Mouse (Mus musculus) midbrain, embryonic 10.5 days (tissue): ENCODE data around the gene Opn4. TPM values are rescaled to one million over a fixed set of nuclear protein-coding genes. Genes with fewer than 3 reads are reported as not detected.

Experiments used
- DNase-seq: peaks from one replicate; pipeline ENCODE4 v3.0.0-alpha.2; 2017; ENCODE audit warnings: low spot score
- H3K27ac ChIP-seq: fragments of 300-500 bp; sonication (generic); replicated peaks from 2 replicates; pipeline ENCODE4 v1.5.1; 2016; ENCODE audit warnings: mild to moderate bottlenecking
- H3K27me3 ChIP-seq: fragments of 300-500 bp; sonication (generic); 2 replicates; pipeline ENCODE4 v1.6.1; 2016; ENCODE audit warnings: low read depth, mild to moderate bottlenecking; ENCODE audit not compliant: poor library complexity, severe bottlenecking
- H3K36me3 ChIP-seq: fragments of 300-500 bp; sonication (generic); 2 replicates; pipeline ENCODE4 v1.6.1; 2016; ENCODE audit warnings: mild to moderate bottlenecking, moderate library complexity
- H3K4me1 ChIP-seq: fragments of 300-500 bp; sonication (generic); 2 replicates; pipeline ENCODE4 v1.6.1; 2016
- H3K4me3 ChIP-seq: fragments of 300-500 bp; sonication (generic); 2 replicates; pipeline ENCODE4 v1.5.1; 2016; ENCODE audit warnings: mild to moderate bottlenecking, moderate library complexity
- H3K9me3 ChIP-seq: fragments of 300-500 bp; sonication (generic); replicated peaks from 2 replicates; pipeline ENCODE4 v1.6.1; 2016; ENCODE audit warnings: mild to moderate bottlenecking
- WGBS: fragments of 180-500 bp; shearing (Covaris S2); methylation state at CpG from one replicate; pipeline ENCODE4 v1.1.7; 2016; 5-methylcytosine and 5-hydroxymethylcytosine counted together
- polyA plus RNA-seq: library from polyadenylated mRNA; unstranded; fragments of >200 nt; fragmentation: Nextera tagmentation; extraction: Ambion mirVana; gene quantifications from 2 replicates; pipeline ENCODE4 v1.2.1, GENCODE M21; 2016

Opn4 gene
- polyA plus RNA-seq = 0.12 and 0.35 TPM in 2 replicates

GRCm38 (mm10) chr14:34599941-34600340 lies at the start of gene Opn4:
Gene Opn4 (minus strand): TSS chr14:34600142.
- H3K27ac ChIP-seq = no peak within 1 kb of the TSS
- no peaks in the 10 kb centered on the region for H3K27me3 ChIP-seq
- 0 out of 2 replicates have a peak, but pooled peaks cover 4% of the 10 kb centered on the region for H3K4me1 ChIP-seq
- no peak for DNase-seq
- WGBS = 80% methylated on average over 8 of the region's 8 CpGs
- no peaks in the 10 kb centered on the region for H3K9me3 ChIP-seq
- no peak within 1 kb of the TSS for H3K4me3 ChIP-seq
- no peaks in the 10 kb centered on the region for H3K36me3 ChIP-seq

DNA sequence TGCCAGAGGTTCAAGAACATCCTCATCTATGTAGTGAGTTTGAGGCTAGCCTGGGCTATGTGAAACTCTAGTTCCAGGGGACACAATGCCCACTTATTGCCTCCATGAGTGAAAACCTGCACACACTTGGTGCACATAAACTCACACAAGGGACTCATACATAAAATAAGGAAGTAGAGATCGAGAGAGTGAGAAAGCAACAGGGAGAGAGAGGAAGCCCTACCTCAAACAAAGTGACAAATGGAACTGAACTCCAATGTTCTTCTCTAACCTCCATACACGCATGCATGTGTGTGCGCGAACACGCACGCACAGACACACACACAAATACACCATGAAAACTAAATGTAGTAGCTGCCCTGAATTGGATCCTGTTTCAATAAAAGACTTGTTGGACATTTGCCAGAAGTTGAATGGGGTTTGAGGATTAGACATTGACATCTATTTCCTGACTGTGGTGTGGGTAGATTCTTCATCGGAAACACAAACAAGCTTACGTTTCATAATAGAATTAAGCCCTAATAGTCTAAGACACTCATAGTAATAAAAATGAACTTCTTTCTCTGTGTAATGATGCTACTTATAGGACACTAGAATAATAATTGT lies 48.0 kb upstream of the Opn4 start:
- WGBS = 92% methylated on average over 8 of the region's 8 CpGs
- Histone ChIP-seq H3K36me3 (no peaks in the 10 kb centered on the region), H3K4me1 (no peaks in the 10 kb centered on the region), H3K27me3 (no peaks in the 10 kb centered on the region), H3K4me3 (no peak overlapping the region), H3K27ac (no peak overlapping the region), H3K9me3 (no peaks in the 10 kb centered on the region)
- no peak for DNase-seq

DNA sequence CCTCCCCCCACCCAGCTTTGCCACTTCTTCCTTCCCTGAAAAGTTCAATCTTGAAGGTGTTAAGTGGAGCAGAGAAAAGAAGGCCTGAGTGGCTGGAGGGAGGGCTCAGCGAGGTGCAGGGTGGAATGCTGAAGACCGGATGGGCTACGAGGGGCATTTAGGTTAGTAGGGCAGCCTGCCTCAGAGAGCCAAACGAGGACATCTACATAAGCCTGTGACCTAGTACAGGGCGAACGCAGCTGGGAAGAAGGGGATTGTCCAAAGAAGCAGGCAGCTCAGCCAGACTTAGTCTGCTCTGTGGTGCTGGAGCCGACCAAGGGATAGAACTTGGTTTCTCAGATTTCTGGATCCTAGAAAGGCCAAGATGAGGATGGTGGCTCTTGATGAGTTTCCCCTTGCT lies 44.2 kb upstream of the Opn4 start:
- no peaks in the 10 kb centered on the region for H3K36me3 ChIP-seq
- WGBS = 74% methylated on average over 7 of the region's 7 CpGs
- no peaks in the 10 kb centered on the region for H3K27me3 ChIP-seq
- H3K27ac ChIP-seq = no peak overlapping the region
- H3K9me3 ChIP-seq = no peaks in the 10 kb centered on the region
- H3K4me3 ChIP-seq = no peak overlapping the region
- DNase-seq = no peak
- no peaks in the 10 kb centered on the region for H3K4me1 ChIP-seq

GRCm38 (mm10) chr14:34635721-34636120 lies 35.8 kb upstream of the Opn4 start:
- WGBS = 86% methylated on average over 6 of the region's 6 CpGs
- no peak for DNase-seq
- H3K27ac ChIP-seq = no peak overlapping the region
- no peaks in the 10 kb centered on the region for H3K9me3 ChIP-seq
- no peak overlapping the region for H3K4me3 ChIP-seq
- no peaks in the 10 kb centered on the region for H3K27me3 ChIP-seq
- H3K4me1 ChIP-seq = no peaks in the 10 kb centered on the region
- no peaks in the 10 kb centered on the region for H3K36me3 ChIP-seq

GRCm38 (mm10) chr14:34635192-34635591 lies 35.2 kb upstream of the Opn4 start:
- H3K4me1 ChIP-seq = no peaks in the 10 kb centered on the region
- no peak for DNase-seq
- no peak overlapping the region for H3K27ac ChIP-seq
- no peaks in the 10 kb centered on the region for H3K36me3 ChIP-seq
- WGBS = 52% methylated on average over 7 of the region's 7 CpGs
- H3K4me3 ChIP-seq = no peak overlapping the region
- no peaks in the 10 kb centered on the region for H3K9me3 ChIP-seq
- no peaks in the 10 kb centered on the region for H3K27me3 ChIP-seq

DNA sequence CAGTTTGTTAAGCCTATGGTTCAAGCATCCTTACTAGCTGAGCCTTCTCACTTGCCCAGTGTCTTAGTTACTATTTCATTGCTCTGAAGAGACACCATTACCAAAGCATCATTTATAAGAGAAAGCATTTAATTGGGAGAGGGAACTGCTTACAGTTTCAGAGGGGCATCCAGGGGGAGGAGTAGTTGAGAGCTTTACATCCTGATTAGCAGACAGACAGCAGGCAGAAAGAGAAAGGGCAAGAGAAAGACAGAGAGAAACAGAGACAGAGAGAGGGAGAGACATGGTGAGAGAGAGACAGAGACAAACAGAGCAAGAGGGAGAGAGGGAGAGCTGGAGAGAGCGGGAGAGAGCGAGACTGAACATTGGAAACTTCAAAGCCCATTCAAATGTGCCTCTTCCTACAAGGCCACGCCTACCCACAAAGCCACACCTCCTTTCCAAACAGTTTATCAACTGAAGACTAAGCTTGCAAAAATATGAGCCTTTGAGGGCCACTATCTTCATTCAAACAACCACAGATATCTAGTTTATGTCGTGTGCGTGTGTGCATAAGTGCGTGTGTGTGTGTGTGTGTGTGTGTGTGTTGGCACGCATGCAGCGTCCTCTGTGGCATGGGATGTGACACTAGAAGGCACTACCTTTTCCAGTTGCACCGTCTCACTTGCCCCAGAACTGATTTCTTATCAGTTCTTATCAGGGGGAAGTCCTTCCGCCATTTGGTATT lies 32.9 kb upstream of the Opn4 start:
- WGBS = 77% methylated on average over 10 of the region's 10 CpGs
- Histone ChIP-seq H3K27me3 (no peaks in the 10 kb centered on the region), H3K9me3 (no peaks in the 10 kb centered on the region), H3K27ac (no peak overlapping the region), H3K36me3 (no peaks in the 10 kb centered on the region), H3K4me3 (no peak overlapping the region), H3K4me1 (no peaks in the 10 kb centered on the region)
- DNase-seq = no peak

DNA sequence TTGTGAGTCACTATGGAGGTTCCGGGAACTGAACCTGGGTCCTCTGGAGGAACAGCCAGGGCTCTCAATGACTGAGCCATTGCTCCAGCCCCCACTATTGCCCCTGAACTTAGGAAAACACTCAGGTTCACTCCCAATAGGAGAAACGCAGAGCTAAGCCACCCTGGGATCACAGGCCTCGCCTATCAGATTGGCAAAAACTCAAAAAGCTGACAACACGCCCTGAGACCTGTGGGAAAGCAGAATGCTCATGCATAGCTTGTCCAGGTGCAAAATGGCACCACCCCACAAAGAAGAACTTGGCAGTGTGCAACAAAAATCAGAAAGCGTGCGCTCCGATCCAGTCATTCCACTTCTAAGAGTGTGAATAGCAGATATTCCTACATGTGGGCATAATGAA lies 26.9 kb upstream of the Opn4 start:
- no peak overlapping the region for H3K27ac ChIP-seq
- no peaks in the 10 kb centered on the region for H3K27me3 ChIP-seq
- no peaks in the 10 kb centered on the region for H3K9me3 ChIP-seq
- 90% methylated on average over 7 of the region's 7 CpGs for WGBS
- H3K4me1 ChIP-seq = no peaks in the 10 kb centered on the region
- H3K4me3 ChIP-seq = no peak overlapping the region
- no peak for DNase-seq
- no peaks in the 10 kb centered on the region for H3K36me3 ChIP-seq

DNA sequence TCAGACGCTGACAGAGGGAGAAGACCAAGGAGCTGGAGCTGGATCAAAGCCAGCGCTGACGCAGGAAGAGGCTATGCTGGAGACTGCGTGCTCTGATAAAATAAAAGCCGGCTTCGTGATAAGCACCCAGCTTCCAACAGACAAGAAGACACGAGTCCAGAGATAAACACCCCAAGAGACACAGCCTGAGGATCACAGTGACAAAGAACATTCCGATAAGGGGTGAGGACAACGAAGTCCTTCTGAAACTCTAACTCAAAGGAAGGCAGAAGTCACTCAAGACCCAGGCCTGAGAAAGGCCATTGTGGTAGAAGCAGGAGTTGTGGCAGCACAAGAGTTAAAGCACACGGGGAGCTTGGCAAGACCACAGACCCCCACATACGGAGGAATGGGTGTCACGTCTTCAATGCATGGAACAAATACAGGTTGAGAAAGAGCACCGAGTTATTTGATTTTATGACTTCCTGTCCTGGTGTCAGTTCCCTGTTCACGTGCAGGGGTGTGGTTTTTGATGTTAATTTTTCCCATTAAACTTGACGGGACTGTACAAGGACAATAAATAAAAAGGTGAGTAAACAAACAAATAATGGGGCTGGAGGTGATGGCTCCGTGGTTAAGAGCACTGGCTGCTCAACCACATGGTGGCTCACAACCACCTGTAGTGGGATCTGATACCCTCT lies 23.7 kb upstream of the Opn4 start:
- H3K4me3 ChIP-seq = no peak overlapping the region
- no peaks in the 10 kb centered on the region for H3K36me3 ChIP-seq
- peaks cover 2% of the 10 kb centered on the region; the same call in 1 of the 2 replicates for H3K4me1 ChIP-seq
- no peak overlapping the region for H3K27ac ChIP-seq
- DNase-seq = no peak
- peaks cover 6% of the 10 kb centered on the region for H3K27me3 ChIP-seq
- no peaks in the 10 kb centered on the region for H3K9me3 ChIP-seq
- 83% methylated on average over 16 of the region's 16 CpGs for WGBS

DNA sequence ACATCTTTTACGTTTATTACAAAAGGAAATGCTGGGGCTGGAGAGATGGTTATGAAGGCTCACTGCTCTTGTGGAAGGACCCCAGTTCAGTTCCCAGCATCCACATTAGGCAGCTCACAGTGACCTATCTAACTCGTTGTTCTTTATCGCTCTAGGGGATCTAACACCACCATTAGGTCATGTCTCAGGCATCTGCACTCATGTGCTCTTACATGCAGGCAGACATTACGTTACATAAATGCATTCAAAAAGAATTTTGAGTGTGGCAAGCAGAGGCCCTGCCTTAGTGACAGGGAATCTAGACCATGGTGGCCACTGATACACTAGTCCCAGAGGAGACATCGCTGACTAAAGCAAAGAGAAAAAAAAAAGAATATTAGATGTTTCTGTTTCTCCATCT lies 23.1 kb upstream of the Opn4 start:
- 92% methylated on average over 5 of the region's 5 CpGs for WGBS
- H3K4me3 ChIP-seq = no peak overlapping the region
- peaks cover 10% of the 10 kb centered on the region for H3K27me3 ChIP-seq
- peaks cover 4% of the 10 kb centered on the region; the same call in 1 of the 2 replicates for H3K4me1 ChIP-seq
- H3K36me3 ChIP-seq = no peaks in the 10 kb centered on the region
- H3K9me3 ChIP-seq = no peaks in the 10 kb centered on the region
- no peak overlapping the region for H3K27ac ChIP-seq
- no peak for DNase-seq

GRCm38 (mm10) chr14:34620611-34621376 lies 20.9 kb upstream of the Opn4 start:
- peaks cover 4% of the 10 kb centered on the region; the same call in 1 of the 2 replicates for H3K4me1 ChIP-seq
- 38% methylated on average over 10 of the region's 10 CpGs for WGBS
- H3K27me3 ChIP-seq = peaks cover 22% of the 10 kb centered on the region
- no peak overlapping the region for H3K27ac ChIP-seq
- H3K9me3 ChIP-seq = no peaks in the 10 kb centered on the region
- DNase-seq = peak; percentile 29
- no peak overlapping the region for H3K4me3 ChIP-seq
- H3K36me3 ChIP-seq = no peaks in the 10 kb centered on the region

DNA sequence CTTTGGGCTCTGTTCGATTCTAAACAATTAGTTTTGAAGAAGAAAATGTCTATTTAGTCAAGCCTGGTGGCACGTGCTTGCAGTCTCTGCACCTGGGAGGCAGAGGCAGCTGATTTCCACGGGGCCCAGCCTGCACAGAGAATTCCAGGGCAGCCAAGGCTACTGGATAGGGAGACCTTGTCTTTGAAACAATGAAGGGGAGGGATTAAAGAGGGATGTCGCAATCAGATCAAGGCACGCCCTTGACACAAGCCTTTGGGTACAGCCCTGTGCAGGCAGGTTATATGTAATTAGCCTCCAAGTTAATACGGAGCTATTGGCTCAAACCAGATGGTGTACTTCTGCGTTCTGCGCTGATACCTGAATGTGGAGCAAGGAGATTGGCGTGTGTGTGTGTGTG lies 18.9 kb upstream of the Opn4 start:
- DNase-seq = no peak
- peaks cover 42% of the 10 kb centered on the region for H3K27me3 ChIP-seq
- WGBS = 42% methylated on average over 9 of the region's 9 CpGs
- H3K4me3 ChIP-seq = no peak overlapping the region
- peaks cover 14% of the 10 kb centered on the region for H3K4me1 ChIP-seq
- H3K36me3 ChIP-seq = no peaks in the 10 kb centered on the region
- H3K27ac ChIP-seq = no peak overlapping the region
- no peaks in the 10 kb centered on the region for H3K9me3 ChIP-seq

GRCm38 (mm10) chr14:34616821-34617220 lies 16.9 kb upstream of the Opn4 start:
- peak; percentile 82 for DNase-seq
- H3K27me3 ChIP-seq = peaks cover 53% of the 10 kb centered on the region
- H3K9me3 ChIP-seq = no peaks in the 10 kb centered on the region
- no peak overlapping the region for H3K4me3 ChIP-seq
- H3K36me3 ChIP-seq = no peaks in the 10 kb centered on the region
- no peak overlapping the region for H3K27ac ChIP-seq
- 4% methylated on average over 8 of the region's 8 CpGs for WGBS
- H3K4me1 ChIP-seq = peaks cover 14% of the 10 kb centered on the region
